Mouse (Mus musculus): ENCODE measurements around the gene Ush1c.

Gene Ush1c

DNA sequence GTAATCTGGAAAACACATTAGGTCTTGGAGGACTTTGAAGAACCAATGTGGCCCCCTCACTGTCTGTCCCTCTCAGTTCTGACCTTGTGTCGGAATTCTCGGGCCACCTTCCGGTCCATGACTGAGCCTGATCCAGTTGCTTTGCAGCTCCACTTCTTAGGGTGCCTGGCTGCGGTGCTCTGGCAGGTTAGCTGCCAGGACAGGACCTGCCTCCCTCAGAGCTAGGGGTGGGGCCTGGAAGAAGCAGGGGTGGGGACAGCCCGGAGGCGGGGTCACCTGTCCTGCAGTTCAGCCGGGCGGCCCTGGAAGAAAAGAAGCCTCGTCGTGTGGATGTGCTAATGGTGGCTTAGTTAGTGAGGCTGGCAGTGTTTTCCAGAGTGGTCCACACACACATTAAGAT is at the start of gene Ush1c:
TSS of gene Ush1c (minus strand) at position 158 of the 400 bp plus-strand sequence.
- peak; percentile 79 for DNase-seq

DNA sequence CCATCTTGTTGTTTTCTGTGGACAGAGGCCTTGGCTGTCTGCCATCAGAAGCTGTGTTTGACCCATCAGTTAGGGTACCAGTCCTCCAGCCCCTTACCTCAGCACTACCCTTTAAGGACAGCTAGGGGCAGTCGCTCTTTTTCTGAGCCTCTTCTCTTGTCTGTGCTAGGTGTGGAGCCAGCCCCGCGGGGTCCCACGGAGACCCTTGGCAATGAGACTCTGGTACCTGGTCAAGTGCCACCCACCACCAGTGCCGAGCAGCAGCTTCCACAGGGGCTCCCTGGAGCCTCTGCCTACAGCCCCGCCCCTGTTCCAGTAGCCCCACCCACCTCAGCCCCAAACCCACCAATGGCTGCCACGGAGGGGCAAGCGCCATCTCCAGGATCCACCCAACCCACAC is 48.7 kb upstream of the Ush1c start:
- no peak for DNase-seq

DNA sequence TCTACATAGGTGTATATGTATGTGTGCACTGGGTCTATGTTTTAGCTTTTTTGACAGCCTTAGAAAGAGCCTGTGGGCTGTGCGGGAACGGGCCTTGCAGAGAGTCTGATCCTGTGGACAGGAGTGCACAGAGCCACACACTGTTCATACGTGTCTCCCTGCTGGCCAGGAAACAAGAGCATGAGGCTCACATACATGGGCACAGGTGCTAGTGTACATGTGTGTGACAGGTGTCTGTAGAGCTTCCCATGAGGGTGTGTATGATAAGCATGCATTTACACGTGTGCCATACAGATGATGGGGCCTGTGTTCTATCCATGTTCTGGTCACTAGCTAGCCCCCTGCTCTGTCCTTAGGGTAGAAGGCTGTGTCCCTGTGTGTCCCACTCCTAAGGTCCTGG is 48.1 kb upstream of the Ush1c start:
- DNase-seq = no peak

DNA sequence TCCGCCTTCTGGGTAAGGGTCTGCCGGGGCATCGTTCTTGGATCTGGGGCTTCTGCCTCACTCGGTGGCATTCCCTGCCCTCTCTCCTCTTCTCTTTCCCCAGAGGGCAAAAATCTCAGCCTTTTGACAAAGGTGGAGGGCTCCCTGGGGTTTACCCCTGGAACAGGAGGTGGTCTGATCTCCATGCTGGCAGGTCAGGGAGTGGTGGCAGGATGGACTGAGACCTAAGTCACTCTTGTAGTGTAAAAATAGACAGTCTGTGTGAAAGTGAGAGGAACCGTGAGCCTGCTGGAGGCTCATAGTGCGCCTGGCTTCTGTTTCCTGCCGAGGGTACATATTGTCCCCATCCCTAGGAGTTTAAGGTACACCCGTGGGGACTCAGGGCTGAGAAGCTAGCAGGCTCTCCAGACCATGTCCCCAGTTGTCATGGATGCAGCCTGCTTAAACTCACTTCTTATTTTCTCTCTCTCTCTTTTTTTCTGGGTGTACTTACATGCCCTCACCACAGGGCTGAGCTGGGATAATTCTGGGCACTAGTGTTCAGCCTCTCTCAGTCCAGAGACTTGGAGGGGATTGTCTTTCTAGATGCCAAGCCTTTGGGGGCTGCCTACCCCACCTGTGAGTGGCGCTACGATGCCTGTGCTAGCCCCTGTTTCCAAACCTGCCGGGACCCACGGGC is 47.0 kb upstream of the Ush1c start:
- DNase-seq = no peak

DNA sequence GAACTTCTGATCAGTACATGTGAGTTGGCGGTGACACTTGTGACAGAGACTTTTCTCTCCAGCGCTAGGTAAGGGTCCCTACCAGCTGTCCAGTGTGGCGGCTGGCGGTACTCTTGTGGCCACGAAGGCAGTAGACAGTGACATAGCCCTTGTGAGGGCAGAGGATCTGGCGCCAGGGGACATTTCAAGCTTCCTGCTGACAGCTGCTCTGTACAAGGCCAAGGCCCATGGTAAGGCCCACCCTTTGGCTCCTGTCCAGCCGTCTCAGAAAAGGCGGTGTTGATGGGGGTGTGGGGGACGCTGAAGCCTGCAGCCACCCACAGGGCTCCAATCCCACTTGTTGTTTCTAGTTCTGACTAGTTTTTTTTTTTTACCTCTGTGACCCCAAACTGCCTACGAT is 45.4 kb upstream of the Ush1c start:
- no peak for DNase-seq

DNA sequence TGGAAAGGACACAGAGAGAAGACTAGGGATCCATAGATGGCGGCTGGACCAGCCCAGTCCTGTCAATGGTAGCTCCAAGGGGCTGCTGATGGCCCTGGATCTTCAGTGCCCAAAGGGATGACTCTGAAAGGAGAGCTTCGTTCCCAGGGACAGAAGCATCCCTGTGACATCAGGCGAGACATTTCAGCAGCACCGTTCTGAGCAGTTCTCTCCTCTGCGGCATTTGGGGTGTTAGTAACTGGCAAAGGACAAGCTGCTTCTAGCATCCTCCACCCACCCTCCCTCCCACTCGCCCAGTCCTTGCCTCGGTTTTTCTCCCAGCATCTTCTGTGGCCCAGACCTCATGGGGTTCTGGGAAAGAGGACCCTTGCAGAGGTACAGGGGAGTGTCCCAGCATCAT is 44.0 kb upstream of the Ush1c start:
- DNase-seq = no peak

DNA sequence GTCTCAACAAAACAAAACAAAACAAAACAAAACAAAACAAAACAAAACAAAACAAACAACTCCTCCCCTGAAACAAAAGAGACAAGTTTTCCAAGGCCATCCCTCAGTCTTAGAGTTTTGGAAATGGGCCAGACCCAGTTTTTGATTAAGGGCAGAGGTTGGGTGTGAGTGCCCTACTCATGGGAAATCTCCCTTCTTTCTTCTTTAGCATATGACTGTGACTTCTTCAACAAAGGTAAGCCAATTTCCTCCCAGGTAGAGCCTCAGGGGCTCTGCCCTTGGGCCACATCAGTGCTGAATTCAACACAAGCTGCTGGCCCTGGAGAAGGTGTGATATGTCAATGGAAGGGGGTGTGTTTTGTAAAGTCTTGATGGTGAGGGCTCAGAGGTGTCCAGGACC is 42.6 kb upstream of the Ush1c start:
- DNase-seq = no peak

DNA sequence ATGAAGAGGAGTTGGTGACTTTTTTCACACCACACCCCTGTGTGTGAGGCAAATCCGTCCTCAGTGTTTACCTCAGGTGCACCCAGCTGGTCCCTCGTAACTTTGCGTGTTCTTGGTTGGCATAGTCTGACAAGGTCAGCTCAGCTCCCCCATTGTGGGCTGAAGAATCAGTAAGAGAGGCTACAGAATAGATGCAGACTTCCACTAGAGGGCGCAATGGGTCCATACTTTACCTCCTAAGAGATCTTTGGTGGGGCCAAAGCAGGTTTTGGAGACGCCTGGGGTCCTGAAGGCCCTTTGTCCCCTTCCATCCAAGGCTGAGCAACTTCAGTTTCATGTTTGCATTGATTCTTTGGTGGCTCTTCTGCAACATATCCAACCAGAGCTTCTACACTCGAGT is 41.6 kb upstream of the Ush1c start:
- DNase-seq = peak; percentile 47

DNA sequence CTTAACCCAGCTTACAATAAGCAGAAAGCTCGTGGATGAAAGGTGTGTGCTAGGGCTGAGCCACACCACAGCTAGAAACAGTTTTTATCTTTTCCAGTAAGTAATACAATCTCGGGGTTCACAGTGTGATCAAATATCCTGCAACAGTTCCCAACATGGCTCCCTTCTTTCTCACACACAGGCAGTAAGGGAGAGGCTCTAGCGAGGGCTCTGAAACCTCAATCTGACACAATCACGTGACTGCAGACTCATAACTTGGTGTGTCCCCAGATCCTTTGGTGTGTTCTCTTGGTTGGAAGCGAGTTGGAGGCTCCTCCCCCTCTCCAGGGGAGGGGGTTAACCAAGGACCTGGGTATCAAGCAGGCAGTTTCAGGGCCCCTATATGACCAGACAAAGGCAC is 37.9 kb upstream of the Ush1c start:
- DNase-seq = no peak

DNA sequence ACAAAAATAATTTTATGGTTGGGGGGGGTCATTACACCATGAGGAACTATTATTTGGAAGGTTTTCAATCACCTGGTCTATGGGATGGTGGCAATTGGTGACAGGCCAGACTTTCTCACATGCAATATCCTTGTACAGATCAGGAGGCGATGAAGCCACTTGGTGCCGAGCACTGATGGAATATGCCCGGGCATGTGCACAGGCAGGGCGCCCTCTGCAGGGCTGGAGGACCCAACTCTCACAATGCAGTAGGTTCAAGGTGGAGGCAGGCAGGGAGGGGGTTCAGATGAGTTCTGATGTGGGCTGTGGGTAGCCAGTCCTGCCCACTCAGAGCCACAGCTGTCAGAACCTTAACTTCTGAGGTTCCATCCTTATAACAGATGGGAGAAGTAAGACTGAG is 13.5 kb upstream of the Ush1c start:
- no peak for DNase-seq

DNA sequence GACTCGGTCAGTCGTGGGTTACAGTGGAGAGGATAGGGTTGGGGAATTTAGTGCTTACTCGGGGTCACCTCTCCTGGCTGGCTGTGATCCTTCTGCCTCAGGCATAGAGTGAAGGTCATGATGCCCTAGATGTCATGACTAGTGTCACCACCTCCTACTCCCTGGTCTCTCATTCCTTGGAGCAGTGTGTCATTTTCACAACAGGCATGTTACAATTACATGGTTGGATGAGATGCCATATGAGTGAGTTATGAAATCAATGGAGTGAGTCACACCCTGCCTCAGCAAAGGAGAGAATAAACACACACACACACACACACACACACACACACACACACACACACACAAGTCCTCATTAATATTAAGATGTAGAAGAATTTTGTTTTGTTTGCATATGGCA is 9.3 kb upstream of the Ush1c start:
- no peak for DNase-seq

DNA sequence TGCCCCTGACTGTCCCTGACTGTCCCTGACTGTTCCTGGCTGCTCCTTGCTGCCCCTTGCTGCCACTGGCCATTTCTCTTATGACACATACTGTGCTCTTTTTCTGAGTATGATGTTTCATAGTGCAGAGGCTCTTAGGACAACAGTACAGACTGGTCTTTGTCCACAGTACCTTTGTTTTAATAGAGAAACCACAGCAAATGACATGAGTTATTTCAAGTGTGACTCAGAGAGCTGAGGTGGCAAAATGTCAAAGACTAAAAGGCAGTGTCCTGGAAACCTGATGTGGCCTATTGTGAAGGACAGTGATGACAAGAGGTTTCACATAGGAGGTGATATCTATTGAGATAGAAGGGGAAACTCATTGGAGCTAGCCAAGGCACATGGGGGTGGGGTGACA is 8.6 kb upstream of the Ush1c start:
- DNase-seq = no peak

DNA sequence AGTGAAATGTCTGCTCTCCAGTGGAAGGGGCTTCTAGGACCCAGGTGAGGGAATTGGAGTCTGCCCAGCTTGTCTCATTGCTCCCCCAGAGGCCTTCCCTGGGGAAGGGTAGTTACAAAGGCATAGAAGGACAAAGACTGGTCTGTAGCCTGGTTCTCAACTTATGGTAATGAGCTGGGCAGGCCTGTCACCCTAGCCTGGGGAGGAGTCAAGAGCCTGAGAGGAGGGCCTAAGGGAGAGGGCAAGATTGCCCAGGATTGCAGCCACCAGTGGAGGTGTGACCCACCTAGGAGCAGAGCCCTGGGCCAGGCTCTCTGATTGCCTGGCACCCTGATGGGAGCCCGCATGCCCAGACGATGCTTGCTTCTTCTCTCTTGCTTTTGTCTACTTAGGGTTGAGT is 2.4 kb upstream of the Ush1c start, which contains the start of gene Otog:
TSS of gene Otog (plus strand) at position 292 of the 400 bp plus-strand sequence.
- no peak for DNase-seq

DNA sequence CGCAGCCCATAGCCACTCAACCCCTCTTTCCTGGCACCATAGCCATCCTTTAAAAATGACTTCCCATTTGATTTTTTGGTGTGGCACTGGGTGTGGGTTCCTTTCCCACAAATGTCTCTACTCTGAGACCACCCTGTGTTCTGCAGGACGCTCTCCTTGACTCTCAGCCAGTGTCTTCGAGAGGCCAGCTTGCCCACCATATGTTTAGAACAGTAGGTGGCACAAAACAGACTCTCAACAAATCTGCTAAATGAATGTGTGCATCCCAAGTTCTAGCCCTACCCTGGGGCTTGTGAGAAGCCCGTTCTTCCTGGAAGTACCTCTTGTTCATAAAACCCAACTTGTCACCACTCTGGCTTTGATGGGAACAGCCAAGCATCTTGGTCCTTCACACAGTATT is 1.8 kb upstream of the Ush1c start:
- DNase-seq = no peak

DNA sequence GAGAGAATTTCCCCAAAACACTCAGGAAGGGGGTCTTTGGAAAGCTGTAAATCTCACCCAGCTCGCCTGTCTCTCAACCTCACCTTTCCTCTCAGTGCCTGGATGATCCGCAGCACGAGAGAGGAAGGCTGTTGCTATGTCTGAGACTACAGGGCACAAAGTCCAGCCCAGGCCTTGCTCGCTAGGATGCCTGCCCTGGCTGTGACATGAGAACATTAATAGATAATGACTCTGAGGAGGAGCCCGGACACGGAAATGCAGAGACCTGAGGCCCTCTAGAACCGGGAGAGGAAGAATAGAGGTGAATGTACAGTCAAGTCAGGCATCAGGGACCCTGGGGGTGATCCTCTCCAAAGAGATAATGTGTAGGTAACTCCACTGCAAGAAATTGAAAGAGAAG is 1.1 kb downstream of the Ush1c start:
- DNase-seq = peak; percentile 67

DNA sequence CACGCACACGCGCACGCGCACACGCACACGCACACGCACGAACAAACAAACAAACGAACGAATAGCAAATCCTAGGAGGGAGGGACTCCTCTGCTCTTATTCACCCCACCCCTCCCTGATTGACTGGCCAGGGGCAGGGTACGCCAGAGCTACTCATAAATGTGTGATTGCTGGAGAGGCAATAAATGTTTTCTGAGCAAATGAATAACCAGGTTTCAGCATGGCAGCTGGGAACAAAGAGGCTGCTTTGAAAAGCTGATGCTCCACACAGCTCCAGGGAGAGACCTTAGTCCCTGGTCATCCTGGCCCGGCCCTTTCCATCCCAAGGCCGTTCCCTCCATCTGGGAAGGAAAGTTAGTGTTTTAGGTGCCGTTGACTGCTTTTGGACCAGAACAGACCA is 1.9 kb downstream of the Ush1c start:
- peak; percentile 42 for DNase-seq

DNA sequence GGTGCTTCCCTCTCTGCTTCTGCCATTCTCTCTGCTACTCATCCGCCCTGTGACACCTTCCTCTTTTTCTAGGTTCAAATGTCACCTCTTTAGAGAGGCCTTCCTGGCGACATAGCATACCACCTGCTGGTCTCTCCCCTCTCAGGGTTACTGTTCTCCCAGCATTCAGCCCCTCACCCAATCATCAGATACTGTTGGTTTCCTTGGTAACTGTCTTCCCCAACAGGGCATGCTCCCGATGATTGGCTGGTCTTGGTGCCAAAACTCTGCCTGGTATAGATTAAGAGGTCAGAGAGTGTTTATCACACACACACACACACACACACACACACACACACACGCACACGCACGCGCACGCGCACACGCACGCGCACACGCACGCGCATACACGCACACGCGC is 2.4 kb downstream of the Ush1c start:
- no peak for DNase-seq

DNA sequence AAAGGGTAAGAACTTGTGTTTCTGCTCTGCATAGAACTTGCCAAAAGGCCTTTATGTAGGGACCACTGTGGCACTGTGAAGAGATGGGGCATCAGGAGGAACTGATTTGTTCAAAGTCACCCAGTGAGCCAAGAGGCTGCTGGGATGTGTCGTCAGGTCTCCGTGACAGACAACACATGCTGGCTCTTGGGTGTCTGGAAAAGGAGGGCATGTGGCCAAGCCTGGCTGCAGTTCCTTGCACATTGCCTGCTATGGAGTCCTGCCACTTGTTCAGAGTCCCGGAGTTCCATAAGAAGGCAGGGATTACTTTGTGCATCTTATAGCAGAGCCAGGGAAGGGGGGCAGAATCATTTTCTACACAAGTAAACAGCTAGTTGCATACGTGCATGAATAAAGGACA is 11.4 kb downstream of the Ush1c start:
- DNase-seq = no peak

DNA sequence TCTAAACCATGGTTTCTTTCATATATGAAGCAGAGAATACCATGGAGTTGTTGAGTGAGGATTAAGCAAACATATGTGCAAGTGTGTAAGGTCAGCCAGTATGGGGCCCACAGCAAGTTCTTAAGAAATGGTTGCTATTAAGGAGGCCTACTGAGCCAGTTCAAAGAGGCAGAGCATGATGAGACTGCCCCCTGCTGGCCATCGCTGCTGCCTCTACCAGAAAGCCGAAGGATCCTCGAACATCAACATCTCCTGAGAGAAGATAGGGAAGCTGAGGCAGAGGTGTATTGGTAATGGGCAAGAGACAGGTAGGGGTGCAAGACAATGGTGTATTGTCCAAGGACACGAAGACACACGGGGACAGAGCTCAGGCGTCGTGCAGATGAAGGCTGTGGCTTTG is 12.1 kb downstream of the Ush1c start:
- DNase-seq = peak; percentile 58

DNA sequence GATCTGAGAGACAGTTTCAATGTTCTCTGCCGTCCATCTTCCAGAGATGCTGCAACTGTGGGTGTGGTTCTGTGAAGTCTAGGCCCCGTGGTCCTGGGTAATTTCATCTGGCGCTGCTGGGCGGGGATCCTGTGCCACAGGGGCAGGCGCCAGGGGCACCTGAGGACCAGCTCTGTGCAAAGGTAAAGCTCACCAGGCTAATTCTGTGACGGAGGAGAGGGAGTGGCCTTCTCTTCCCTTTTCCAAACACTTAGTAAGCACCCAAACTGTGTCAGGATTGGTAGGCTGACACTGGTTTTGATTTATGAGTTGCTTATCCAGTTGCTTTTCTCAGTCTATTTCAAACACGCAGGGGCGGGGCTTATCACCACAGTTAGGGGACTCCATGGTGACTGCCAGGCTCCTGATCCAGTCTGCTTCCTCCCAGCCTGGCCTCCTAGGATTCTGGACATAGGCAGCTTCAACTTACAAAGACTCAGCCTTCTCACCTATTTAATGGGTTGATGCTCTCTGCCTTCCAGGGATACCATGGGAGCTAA is 17.6 kb downstream of the Ush1c start:
- no peak for DNase-seq

DNA sequence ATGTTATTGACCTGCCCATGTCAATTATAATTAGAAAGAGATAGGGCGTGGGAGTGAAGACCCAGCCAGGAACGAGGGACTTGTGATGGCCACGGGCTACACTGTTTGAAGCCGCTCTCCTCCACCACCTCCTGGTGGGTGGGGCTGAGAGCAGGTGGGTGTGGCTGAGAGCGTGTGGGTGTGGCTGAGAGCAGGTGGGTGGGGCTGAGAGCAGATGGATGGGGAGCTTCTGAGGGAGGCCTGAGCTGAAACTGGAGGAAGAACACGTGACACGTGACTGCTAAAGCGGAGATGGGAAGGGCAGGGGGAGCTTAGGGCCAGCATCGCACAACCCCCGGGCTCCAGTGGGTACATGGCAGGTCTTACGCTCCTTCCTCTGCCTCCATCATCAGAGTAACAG is 19.9 kb downstream of the Ush1c start:
- peak; percentile 24 for DNase-seq

DNA sequence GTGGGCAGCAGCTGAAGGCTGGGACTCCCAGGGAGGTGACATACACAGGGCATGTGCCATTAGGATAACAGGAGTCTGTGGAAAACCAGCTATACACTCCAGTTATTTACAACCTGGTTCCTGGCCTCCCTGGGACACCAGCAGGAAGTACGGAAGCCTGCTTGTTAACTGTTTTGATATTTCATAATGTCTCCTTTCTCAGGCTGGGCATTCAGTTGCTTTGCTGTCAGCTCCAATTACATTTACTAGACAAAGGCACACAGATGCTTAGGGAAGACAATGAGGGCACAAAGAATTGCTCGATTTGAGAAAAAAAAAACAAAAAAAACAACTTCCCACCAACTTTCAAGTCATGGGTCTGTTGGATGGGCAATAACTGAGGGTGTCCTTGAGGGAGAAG is 21.8 kb downstream of the Ush1c start:
- DNase-seq = no peak

DNA sequence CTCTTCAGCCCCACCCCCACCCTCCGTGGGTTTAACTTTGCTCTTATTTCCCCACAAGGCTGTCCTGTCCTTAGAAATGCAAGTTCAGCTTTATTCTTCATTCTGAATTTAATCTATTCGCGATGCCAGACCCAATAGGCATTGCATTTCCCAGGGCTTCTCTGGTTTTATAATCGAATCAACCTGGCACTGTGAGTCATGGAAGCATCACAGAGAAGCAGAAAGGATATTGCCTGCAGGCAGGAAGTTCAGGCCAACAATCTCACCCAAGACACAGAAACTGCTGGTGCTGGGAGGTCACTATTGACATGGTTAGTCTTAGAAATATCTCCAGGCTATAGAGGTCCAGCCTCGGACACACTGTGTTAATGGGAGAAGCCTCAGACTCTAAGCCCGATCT is 28.0 kb downstream of the Ush1c start:
- no peak for DNase-seq

DNA sequence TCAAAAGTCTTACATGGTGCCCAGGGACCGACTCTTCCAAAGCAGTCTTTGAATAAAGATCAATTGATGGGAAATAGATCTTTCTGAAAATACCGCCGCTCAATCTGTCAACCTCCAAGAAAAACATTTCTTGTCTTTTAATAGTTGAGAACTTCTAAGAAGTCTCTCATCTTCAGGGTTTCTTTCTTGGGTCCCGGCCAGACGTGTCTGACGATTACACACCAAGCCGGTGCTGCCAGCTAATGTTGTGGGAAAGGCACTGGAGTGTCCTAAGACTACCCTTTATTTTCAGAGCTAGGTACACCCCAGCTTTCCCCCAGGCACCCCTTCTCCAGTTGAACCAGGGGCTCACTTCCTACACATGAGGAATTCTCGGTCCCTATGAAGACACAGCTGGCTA is 30.2 kb downstream of the Ush1c start:
- DNase-seq = no peak

DNA sequence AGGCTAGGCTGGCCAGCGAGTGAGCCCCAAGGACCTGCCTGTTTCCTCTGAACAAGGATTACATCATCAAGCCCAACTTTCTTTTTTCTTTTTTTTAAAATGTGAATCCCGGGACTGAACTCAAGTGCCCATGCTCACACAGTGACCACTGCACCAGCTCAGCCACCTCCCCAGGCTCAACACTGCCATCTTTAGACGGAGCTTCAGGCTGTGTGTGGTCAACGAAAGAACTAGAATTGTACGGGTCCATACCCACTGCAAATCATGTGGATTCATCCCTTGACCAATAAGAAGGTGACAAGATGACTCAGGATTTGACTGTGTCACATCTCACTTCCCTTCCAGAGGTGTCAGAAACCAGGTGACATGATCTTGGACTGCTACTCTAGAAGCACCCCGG is 33.5 kb downstream of the Ush1c start:
- no peak for DNase-seq

All from kidney, adult 18-20 months (tissue).